Mouse (Mus musculus) stomach, embryonic 16.5 days (tissue): ENCODE results near the gene Haao. TPM values are rescaled to one million over a fixed set of nuclear protein-coding genes. Genes with fewer than 3 reads are reported as not detected.

Source experiments
- ATAC-seq: fragments of 200-750 bp; cut with Nextera tagmentation; 2 replicates; pipeline ENCODE4 v1.8.0; 2017; ENCODE audit warnings: moderate number of reproducible peaks, moderate TSS enrichment; ENCODE audit not compliant: insufficient read depth, low FRiP score
- H3K27ac ChIP-seq: fragments of 300-500 bp; sonication (generic); 2 replicates; pipeline ENCODE4 v1.5.1; 2014; ENCODE audit warnings: low read length
- H3K27me3 ChIP-seq: fragments of 300-500 bp; sonication (generic); 2 replicates; pipeline ENCODE4 v1.6.1; 2014; ENCODE audit warnings: low read length, control low read depth, mixed read lengths; ENCODE audit not compliant: control insufficient read depth, insufficient read depth
- H3K36me3 ChIP-seq: fragments of 300-500 bp; sonication (generic); 2 replicates; pipeline ENCODE4 v1.6.1; 2014; ENCODE audit warnings: low read length; ENCODE audit not compliant: control insufficient read depth, insufficient read depth
- H3K4me1 ChIP-seq: fragments of 300-500 bp; sonication (generic); 2 replicates; pipeline ENCODE4 v1.6.1; 2014; ENCODE audit warnings: low read length, control low read depth, mixed read lengths; ENCODE audit not compliant: control insufficient read depth, insufficient read depth
- H3K4me2 ChIP-seq: fragments of 300-500 bp; sonication (generic); 2 replicates; pipeline ENCODE4 v1.6.1; 2014; ENCODE audit warnings: low read depth, low read length, mixed read lengths
- H3K4me3 ChIP-seq: fragments of 300-500 bp; sonication (generic); replicated peaks from 2 replicates; pipeline ENCODE4 v1.5.1; 2014; ENCODE audit warnings: mild to moderate bottlenecking, low read length
- H3K9ac ChIP-seq: fragments of 300-500 bp; sonication (generic); 2 replicates; pipeline ENCODE4 v1.6.1; 2014; ENCODE audit warnings: low read length
- H3K9me3 ChIP-seq: fragments of 300-500 bp; sonication (generic); replicated peaks from 2 replicates; pipeline ENCODE4 v1.6.1; 2016; ENCODE audit warnings: low read length, control low read depth; ENCODE audit not compliant: control insufficient read depth
- WGBS: fragments of 180-500 bp; shearing (Covaris S2); extraction: QIAGEN DNeasy Blood & Tissue Kit; methylation state at CpG from one replicate; pipeline ENCODE4 v1.1.7; 2014; 5-methylcytosine and 5-hydroxymethylcytosine counted together
- polyA plus RNA-seq: library from polyadenylated mRNA; unstranded; fragments of >200 nt; fragmentation: Nextera tagmentation; extraction: Ambion mirVana; gene quantifications from 2 replicates; pipeline ENCODE4 v1.2.1, GENCODE M21; 2015

Haao gene
- polyA plus RNA-seq, 1 experiment from 2014 or later, result 4.1 TPM

DNA sequence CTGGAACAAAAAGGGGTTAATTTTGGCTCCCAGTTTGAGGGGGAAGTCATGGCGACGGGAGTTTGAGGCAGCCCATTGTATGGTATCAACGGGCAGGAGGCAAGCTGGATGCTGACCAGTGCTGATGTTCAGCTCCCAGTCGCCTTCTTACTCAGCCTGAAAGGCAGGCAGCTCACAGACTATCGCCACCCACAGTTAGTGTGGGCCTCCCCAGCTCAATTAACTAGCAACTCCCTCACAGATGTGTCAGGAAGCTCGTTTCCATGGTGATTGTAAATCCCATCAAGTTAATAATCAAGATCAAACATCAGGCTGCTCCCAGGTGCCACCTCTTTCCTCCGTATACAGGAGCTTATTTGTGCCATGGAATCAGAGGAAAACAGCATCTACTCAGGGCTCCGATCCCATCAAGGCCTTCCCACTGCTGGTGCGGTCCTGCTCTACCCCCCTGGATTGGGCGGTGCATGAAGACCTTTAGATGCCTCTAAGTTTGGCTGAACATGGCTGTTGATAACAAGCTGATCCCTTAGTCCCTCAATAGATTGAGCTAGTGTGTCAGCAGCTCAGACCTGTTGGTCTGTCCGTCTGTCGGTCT, 1.4 kb upstream of the Haao start:
- Histone ChIP-seq H3K27me3 (no peaks in the 10 kb centered on the region), H3K4me1 (peaks cover 9% of the 10 kb centered on the region; the same call in 1 of the 2 replicates), H3K9me3 (no peaks in the 10 kb centered on the region), H3K4me3 (no peak overlapping the region), H3K36me3 (no peaks in the 10 kb centered on the region), H3K27ac (no peak overlapping the region), H3K4me2 (no peak overlapping the region), H3K9ac (no peak overlapping the region)
- no peak for ATAC-seq
- 70% methylated on average over 12 of the region's 12 CpGs for WGBS

DNA sequence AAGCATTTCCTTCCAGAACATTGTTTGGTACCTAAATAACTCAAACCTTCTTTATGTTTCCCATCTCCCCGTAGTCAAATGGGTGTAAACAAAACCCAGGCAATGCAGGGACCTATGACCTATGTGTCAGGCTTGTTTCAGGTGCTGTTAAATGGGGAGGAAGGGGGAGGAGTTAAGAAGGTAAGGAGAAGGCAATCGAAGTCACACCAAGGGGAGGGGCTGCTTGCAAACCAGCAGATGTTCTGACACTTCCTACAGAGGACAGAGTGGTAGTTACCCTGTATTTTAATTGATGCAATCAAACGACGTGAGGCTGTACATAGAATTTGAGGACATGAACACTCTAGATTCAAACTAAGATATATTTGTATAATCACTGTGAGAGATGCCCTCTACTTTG, 719 bp upstream of the Haao start:
- WGBS, result 35% methylated on average over 4 of the region's 4 CpGs
- no peak overlapping the region for H3K27ac ChIP-seq
- no peak for ATAC-seq
- H3K4me2 ChIP-seq, result no peak overlapping the region
- H3K4me3 ChIP-seq, result no peak overlapping the region
- H3K9ac ChIP-seq, result no peak overlapping the region
- H3K36me3 ChIP-seq, result no peaks in the 10 kb centered on the region
- peaks cover 9% of the 10 kb centered on the region; the same call in 1 of the 2 replicates for H3K4me1 ChIP-seq
- H3K9me3 ChIP-seq, result no peaks in the 10 kb centered on the region
- H3K27me3 ChIP-seq, result no peaks in the 10 kb centered on the region

DNA sequence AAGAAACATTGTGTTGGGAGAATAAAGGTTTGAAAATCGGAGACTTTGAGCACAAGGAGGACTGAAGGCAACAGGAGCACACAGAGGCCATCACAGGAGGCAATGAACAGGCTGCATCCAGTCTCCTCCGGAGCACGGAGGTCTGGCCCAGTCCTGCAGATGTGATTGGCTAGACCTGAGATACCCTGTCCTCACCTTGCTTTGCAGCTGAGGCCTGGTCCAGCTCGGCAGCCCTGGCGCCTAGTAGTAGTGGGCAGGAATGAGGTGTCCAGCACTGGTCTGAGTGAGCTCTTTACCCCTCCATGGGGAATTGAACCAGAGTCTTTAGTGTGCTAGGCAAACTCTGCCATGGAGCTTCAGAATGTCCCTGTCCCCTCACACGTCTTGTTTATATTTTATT, 663 bp downstream of the Haao start:
- no peaks in the 10 kb centered on the region for H3K9me3 ChIP-seq
- peaks cover 9% of the 10 kb centered on the region; the same call in 1 of the 2 replicates for H3K4me1 ChIP-seq
- H3K9ac ChIP-seq, result no peak overlapping the region
- no peak for ATAC-seq
- no peak overlapping the region for H3K4me3 ChIP-seq
- H3K27me3 ChIP-seq, result no peaks in the 10 kb centered on the region
- WGBS, result 84% methylated on average over 6 of the region's 6 CpGs
- no peaks in the 10 kb centered on the region for H3K36me3 ChIP-seq
- H3K4me2 ChIP-seq, result no peak overlapping the region
- H3K27ac ChIP-seq, result no peak overlapping the region

DNA sequence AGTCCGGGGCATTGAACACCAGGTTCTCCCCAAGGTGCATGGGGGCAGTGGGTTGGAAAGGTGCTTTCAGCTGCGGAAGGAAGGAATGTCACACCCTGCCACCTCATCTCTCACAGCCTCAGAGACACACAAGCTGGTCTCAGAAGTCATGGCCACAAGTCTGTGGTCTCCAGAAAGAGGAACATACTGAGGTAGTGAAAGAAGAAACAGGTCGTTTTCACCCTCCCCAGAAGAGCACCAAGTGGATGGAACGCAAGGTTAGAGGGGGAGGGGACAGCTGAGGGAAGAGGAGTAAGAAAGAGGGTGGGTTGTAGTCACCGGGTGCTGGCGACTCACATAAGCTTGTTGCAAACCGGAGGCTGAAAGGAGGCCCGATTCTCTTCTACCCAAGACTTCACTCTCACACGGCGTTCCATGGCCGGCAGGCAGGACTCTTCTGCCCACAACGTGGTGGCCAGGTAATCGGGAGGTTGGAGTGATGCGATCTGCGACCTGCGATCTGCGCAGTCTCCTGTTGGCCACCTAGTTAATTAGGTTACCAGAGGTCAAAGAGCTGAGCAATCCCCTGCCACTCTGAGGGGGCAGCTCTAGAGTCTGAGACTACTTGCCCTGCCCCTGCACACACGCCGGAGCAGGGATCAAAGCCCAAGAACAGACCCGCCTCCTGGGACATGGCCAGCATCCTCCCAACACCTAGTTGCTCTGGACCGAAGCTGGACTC, 1.3 kb downstream of the Haao start:
- Histone ChIP-seq H3K4me1 (peaks cover 9% of the 10 kb centered on the region; the same call in 1 of the 2 replicates), H3K27ac (no peak overlapping the region), H3K36me3 (no peaks in the 10 kb centered on the region), H3K27me3 (no peaks in the 10 kb centered on the region), H3K9me3 (no peaks in the 10 kb centered on the region), H3K9ac (no peak overlapping the region), H3K4me2 (no peak overlapping the region), H3K4me3 (no peak overlapping the region)
- WGBS, result 76% methylated on average over 21 of the region's 21 CpGs
- ATAC-seq, result no peak

DNA sequence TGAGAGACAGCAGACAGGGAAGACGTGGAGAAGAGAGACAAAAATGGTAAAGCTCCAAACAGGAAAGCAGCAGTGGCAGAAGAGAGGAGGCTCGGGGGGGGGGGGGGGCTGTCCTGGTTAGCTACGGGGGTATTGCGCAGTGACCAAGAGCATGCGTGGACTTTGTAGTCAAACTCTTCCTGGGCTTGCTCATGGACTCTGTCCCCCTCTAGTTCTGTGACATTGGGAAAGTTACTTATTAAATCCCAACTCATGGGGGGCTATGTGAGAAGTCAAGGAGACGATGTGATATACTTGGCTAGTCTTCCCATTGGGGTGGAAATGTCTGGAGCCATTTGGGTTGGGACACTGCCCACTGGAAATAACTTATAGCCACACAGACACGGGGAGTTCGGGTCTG, 2.2 kb downstream of the Haao start:
- H3K9ac ChIP-seq, result no peak overlapping the region
- H3K27me3 ChIP-seq, result no peaks in the 10 kb centered on the region
- no peak overlapping the region for H3K4me2 ChIP-seq
- 76% methylated on average over 8 of the region's 8 CpGs for WGBS
- H3K4me3 ChIP-seq, result no peak overlapping the region
- H3K27ac ChIP-seq, result no peak overlapping the region
- no peaks in the 10 kb centered on the region for H3K9me3 ChIP-seq
- H3K36me3 ChIP-seq, result no peaks in the 10 kb centered on the region
- H3K4me1 ChIP-seq, result peaks cover 9% of the 10 kb centered on the region; the same call in 1 of the 2 replicates
- no peak for ATAC-seq

DNA sequence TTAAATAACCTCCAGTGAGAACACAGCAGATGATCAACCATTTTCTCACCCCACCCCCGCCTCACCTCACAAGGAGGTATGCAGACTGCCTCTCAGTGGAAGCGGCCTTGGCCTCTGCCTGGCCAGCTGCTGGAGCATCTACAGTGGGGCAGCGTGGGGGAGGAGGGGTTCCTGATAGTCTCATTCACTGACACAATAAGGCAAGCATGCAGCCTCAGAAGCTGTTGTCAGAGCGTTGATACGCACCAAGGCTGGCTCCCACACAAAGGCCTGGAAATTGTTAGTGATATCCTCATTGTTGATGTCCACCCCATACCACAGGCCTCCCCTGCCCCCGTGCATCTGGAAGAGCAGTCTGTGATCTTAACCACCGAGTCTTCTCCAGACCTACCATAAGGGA, 4.0 kb downstream of the Haao start:
- WGBS, result 58% methylated on average over 7 of the region's 7 CpGs

DNA sequence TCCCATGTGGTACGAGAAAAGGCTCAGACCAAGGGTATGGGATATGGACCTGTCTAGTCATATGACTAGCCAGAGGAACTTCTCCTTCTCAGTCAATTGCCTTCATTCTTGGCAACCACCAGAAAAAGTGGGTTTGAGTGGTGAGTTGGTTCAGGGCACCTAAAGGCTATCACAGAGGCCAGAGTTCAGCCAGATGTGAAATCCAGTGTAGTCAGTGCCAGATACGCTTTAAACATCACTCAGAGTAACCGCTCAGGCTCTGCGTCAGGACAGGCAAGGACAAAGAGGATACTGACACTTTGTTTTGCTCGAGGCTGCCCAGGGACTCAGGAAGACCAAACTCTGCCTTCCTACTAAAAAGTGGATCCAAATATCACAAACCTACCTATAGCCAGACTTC, 6.8 kb downstream of the Haao start:
- ATAC-seq, result no peak
- Histone ChIP-seq H3K4me3 (no peak overlapping the region), H3K36me3 (no peaks in the 10 kb centered on the region), H3K4me2 (no peak overlapping the region), H3K27me3 (no peaks in the 10 kb centered on the region), H3K4me1 (no peaks in the 10 kb centered on the region), H3K9ac (no peak overlapping the region), H3K9me3 (no peaks in the 10 kb centered on the region), H3K27ac (no peak overlapping the region)
- WGBS, result 79% methylated on average over 5 of the region's 5 CpGs

More for the DNA sequence above, 4.0 kb downstream of the Haao start:
- no peak for ATAC-seq
- no peak overlapping the region for H3K4me3 ChIP-seq
- H3K9ac ChIP-seq, result no peak overlapping the region
- H3K36me3 ChIP-seq, result no peaks in the 10 kb centered on the region
- H3K4me1 ChIP-seq, result peaks cover 5% of the 10 kb centered on the region; the same call in 1 of the 2 replicates
- H3K27ac ChIP-seq, result no peak overlapping the region
- no peaks in the 10 kb centered on the region for H3K9me3 ChIP-seq
- H3K27me3 ChIP-seq, result no peaks in the 10 kb centered on the region
- H3K4me2 ChIP-seq, result no peak overlapping the region

DNA sequence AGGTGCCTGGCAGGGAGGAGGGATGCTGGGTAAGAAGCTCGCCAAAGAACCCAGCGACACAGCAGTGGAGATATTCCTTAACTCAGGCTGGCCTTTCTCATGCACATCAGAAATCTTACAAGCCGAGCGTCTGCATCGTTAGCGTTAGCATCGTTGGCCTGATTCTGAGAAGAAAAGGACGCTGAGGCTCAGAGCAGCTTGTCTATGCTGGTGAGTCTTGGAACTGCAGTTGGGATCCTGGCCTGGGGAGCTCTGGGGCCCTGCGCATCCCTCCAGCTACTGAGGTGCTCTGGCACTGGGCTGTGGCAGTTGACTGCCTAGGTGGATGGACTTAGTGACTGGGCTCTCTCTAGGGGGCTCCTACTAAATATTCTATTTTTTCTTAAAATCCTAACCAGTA, 8.6 kb downstream of the Haao start:
- H3K4me3 ChIP-seq, result no peak overlapping the region
- ATAC-seq, result no peak
- WGBS, result 65% methylated on average over 9 of the region's 9 CpGs

DNA sequence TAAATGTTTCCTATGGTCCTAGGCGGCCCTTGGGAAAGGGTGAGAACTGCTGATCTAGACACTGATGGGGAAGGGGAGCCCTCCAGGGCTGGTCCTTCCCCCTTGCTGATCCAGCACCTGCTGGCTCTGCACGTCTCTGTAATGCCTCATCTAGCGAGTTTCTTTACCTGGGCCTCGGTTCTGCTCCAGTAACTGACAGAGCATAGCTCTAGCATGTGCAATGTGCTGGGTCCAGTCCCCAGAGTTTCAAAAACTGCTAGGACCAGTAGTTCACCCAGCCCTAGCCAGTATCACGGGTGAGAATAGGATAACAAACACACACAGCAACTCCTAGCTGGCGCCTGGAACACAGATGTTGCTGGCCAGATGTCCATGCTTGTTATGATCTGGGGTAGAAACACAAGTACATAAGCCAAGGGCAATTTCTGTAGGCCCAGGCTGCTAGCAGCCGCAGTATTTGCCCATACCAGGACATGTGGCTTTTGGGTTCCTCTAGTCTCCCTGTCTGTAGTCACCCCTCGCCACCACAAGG, 10.0 kb downstream of the Haao start:
- no peaks in the 10 kb centered on the region for H3K9me3 ChIP-seq
- no peaks in the 10 kb centered on the region for H3K36me3 ChIP-seq
- WGBS, result 68% methylated on average over 8 of the region's 8 CpGs
- no peak overlapping the region for H3K9ac ChIP-seq
- H3K4me2 ChIP-seq, result no peak overlapping the region
- H3K4me1 ChIP-seq, result no peaks in the 10 kb centered on the region
- H3K4me3 ChIP-seq, result no peak overlapping the region
- no peaks in the 10 kb centered on the region for H3K27me3 ChIP-seq
- ATAC-seq, result no peak
- no peak overlapping the region for H3K27ac ChIP-seq

More for the DNA sequence above, 8.6 kb downstream of the Haao start:
- Histone ChIP-seq H3K27me3 (no peaks in the 10 kb centered on the region), H3K4me1 (no peaks in the 10 kb centered on the region), H3K9ac (no peak overlapping the region), H3K9me3 (no peaks in the 10 kb centered on the region), H3K27ac (no peak overlapping the region), H3K36me3 (no peaks in the 10 kb centered on the region), H3K4me2 (no peak overlapping the region)
